Mouse (Mus musculus): ENCODE data around the gene Phactr1. TPM values are rescaled to one million over a fixed set of nuclear protein-coding genes. Genes with fewer than 3 reads are reported as not detected.

Gene Phactr1
- polyA plus RNA-seq, 1 experiment from 2014 or later = 63.8 TPM

GRCm38 (mm10) chr13:42890651-42891050 is 210.2 kb downstream of the Phactr1 start:
- no peak overlapping the region for H3K9ac ChIP-seq (replicated peaks; ENCODE audit: low read length)
- ATAC-seq (ENCODE audit: low FRiP score, low TSS enrichment) (no peak), DNase-seq (no peak)
- no peaks in the 10 kb centered on the region for H3K27me3 ChIP-seq (ENCODE audit: control insufficient read depth, insufficient read depth, low read length)
- H3K9me3 ChIP-seq (ENCODE audit: control insufficient read depth, low read length) = no peaks in the 10 kb centered on the region
- H3K4me2 ChIP-seq (ENCODE audit: low read length) = no peak overlapping the region
- WGBS = 81% methylated on average over 5 of the region's 5 CpGs
- H3K4me3 ChIP-seq (replicated peaks; ENCODE audit: low read depth, low read length) = no peak overlapping the region
- H3K4me1 ChIP-seq (ENCODE audit: control insufficient read depth, insufficient read depth, low read length) = no peaks in the 10 kb centered on the region
- no peak overlapping the region for H3K27ac ChIP-seq (replicated peaks; ENCODE audit: low read depth, low read length)
- no peaks in the 10 kb centered on the region for H3K36me3 ChIP-seq (ENCODE audit: control insufficient read depth, insufficient read depth, low read length)

GRCm38 (mm10) chr13:42894016-42894415 is 213.6 kb downstream of the Phactr1 start:
- Histone ChIP-seq H3K9ac (replicated peaks; ENCODE audit: low read length) (no peak overlapping the region), H3K4me2 (ENCODE audit: low read length) (no peak overlapping the region), H3K4me1 (ENCODE audit: control insufficient read depth, insufficient read depth, low read length) (no peaks in the 10 kb centered on the region), H3K36me3 (ENCODE audit: control insufficient read depth, insufficient read depth, low read length) (no peaks in the 10 kb centered on the region), H3K27ac (replicated peaks; ENCODE audit: low read depth, low read length) (no peak overlapping the region), H3K27me3 (ENCODE audit: control insufficient read depth, insufficient read depth, low read length) (no peaks in the 10 kb centered on the region), H3K9me3 (ENCODE audit: control insufficient read depth, low read length) (no peaks in the 10 kb centered on the region), H3K4me3 (replicated peaks; ENCODE audit: low read depth, low read length) (no peak overlapping the region)
- ATAC-seq (ENCODE audit: low FRiP score, low TSS enrichment) = no peak
- DNase-seq = no peak
- 82% methylated on average over 10 of the region's 10 CpGs for WGBS

- Histone ChIP-seq H3K27me3 (ENCODE audit: control insufficient read depth, insufficient read depth, low read length) (no peaks in the 10 kb centered on the region), H3K9me3 (ENCODE audit: control insufficient read depth, low read length) (no peaks in the 10 kb centered on the region), H3K36me3 (ENCODE audit: control insufficient read depth, insufficient read depth, low read length) (no peaks in the 10 kb centered on the region), H3K27ac (replicated peaks; ENCODE audit: low read depth, low read length) (no peak overlapping the region), H3K4me3 (replicated peaks; ENCODE audit: low read depth, low read length) (no peak overlapping the region), H3K4me2 (ENCODE audit: low read length) (no peak overlapping the region), H3K9ac (replicated peaks; ENCODE audit: low read length) (no peak overlapping the region), H3K4me1 (ENCODE audit: control insufficient read depth, insufficient read depth, low read length) (no peaks in the 10 kb centered on the region)
- ATAC-seq (ENCODE audit: low FRiP score, low TSS enrichment) (no peak), DNase-seq (no peak)
- WGBS = 95% methylated on average over 12 of the region's 12 CpGs
These were observed 214.2 kb downstream of the Phactr1 start for GRCm38 (mm10) chr13:42894598-42894997.

GRCm38 (mm10) chr13:42895980-42896379 is 215.6 kb downstream of the Phactr1 start:
- Histone ChIP-seq H3K27ac (replicated peaks; ENCODE audit: low read depth, low read length) (no peak overlapping the region), H3K4me1 (ENCODE audit: control insufficient read depth, insufficient read depth, low read length) (no peaks in the 10 kb centered on the region), H3K9me3 (ENCODE audit: control insufficient read depth, low read length) (no peaks in the 10 kb centered on the region), H3K4me2 (ENCODE audit: low read length) (no peak overlapping the region), H3K4me3 (replicated peaks; ENCODE audit: low read depth, low read length) (no peak overlapping the region), H3K9ac (replicated peaks; ENCODE audit: low read length) (no peak overlapping the region), H3K27me3 (ENCODE audit: control insufficient read depth, insufficient read depth, low read length) (no peaks in the 10 kb centered on the region), H3K36me3 (ENCODE audit: control insufficient read depth, insufficient read depth, low read length) (no peaks in the 10 kb centered on the region)
- no peak for DNase-seq
- 49% methylated on average over 3 of the region's 3 CpGs for WGBS
- ATAC-seq (ENCODE audit: low FRiP score, low TSS enrichment) = no peak

GRCm38 (mm10) chr13:42899611-42900010 is 219.2 kb downstream of the Phactr1 start:
- ATAC-seq (ENCODE audit: low FRiP score, low TSS enrichment) (no peak), DNase-seq (no peak)
- Histone ChIP-seq H3K4me3 (replicated peaks; ENCODE audit: low read depth, low read length) (no peak overlapping the region), H3K4me1 (ENCODE audit: control insufficient read depth, insufficient read depth, low read length) (no peaks in the 10 kb centered on the region), H3K9me3 (ENCODE audit: control insufficient read depth, low read length) (no peaks in the 10 kb centered on the region), H3K27ac (replicated peaks; ENCODE audit: low read depth, low read length) (no peak overlapping the region), H3K36me3 (ENCODE audit: control insufficient read depth, insufficient read depth, low read length) (no peaks in the 10 kb centered on the region), H3K27me3 (ENCODE audit: control insufficient read depth, insufficient read depth, low read length) (no peaks in the 10 kb centered on the region), H3K4me2 (ENCODE audit: low read length) (no peak overlapping the region), H3K9ac (replicated peaks; ENCODE audit: low read length) (no peak overlapping the region)
- WGBS = 76% methylated on average over 3 of the region's 3 CpGs

GRCm38 (mm10) chr13:42901837-42902236 is 221.4 kb downstream of the Phactr1 start:
- DNase-seq (no peak), ATAC-seq (ENCODE audit: low FRiP score, low TSS enrichment) (no peak)
- H3K27me3 ChIP-seq (ENCODE audit: control insufficient read depth, insufficient read depth, low read length) = no peaks in the 10 kb centered on the region
- no peaks in the 10 kb centered on the region for H3K9me3 ChIP-seq (ENCODE audit: control insufficient read depth, low read length)
- no peak overlapping the region for H3K9ac ChIP-seq (replicated peaks; ENCODE audit: low read length)
- no peaks in the 10 kb centered on the region for H3K4me1 ChIP-seq (ENCODE audit: control insufficient read depth, insufficient read depth, low read length)
- 90% methylated on average over 2 of the region's 2 CpGs for WGBS
- H3K4me2 ChIP-seq (ENCODE audit: low read length) = no peak overlapping the region
- H3K27ac ChIP-seq (replicated peaks; ENCODE audit: low read depth, low read length) = no peak overlapping the region
- no peaks in the 10 kb centered on the region for H3K36me3 ChIP-seq (ENCODE audit: control insufficient read depth, insufficient read depth, low read length)
- H3K4me3 ChIP-seq (replicated peaks; ENCODE audit: low read depth, low read length) = no peak overlapping the region

GRCm38 (mm10) chr13:42902859-42903258 is 222.4 kb downstream of the Phactr1 start:
- no peaks in the 10 kb centered on the region for H3K4me1 ChIP-seq (ENCODE audit: control insufficient read depth, insufficient read depth, low read length)
- no peak overlapping the region for H3K4me2 ChIP-seq (ENCODE audit: low read length)
- H3K27ac ChIP-seq (replicated peaks; ENCODE audit: low read depth, low read length) = no peak overlapping the region
- no peaks in the 10 kb centered on the region for H3K36me3 ChIP-seq (ENCODE audit: control insufficient read depth, insufficient read depth, low read length)
- WGBS = 88% methylated on average over 3 of the region's 3 CpGs
- H3K27me3 ChIP-seq (ENCODE audit: control insufficient read depth, insufficient read depth, low read length) = no peaks in the 10 kb centered on the region
- no peaks in the 10 kb centered on the region for H3K9me3 ChIP-seq (ENCODE audit: control insufficient read depth, low read length)
- no peak for ATAC-seq (ENCODE audit: low FRiP score, low TSS enrichment)
- DNase-seq = no peak
- H3K4me3 ChIP-seq (replicated peaks; ENCODE audit: low read depth, low read length) = no peak overlapping the region
- H3K9ac ChIP-seq (replicated peaks; ENCODE audit: low read length) = no peak overlapping the region

- H3K36me3 ChIP-seq (ENCODE audit: control insufficient read depth, insufficient read depth, low read length) = no peaks in the 10 kb centered on the region
- H3K27ac ChIP-seq (replicated peaks; ENCODE audit: low read depth, low read length) = no peak overlapping the region
- no peaks in the 10 kb centered on the region for H3K4me1 ChIP-seq (ENCODE audit: control insufficient read depth, insufficient read depth, low read length)
- DNase-seq (no peak), ATAC-seq (ENCODE audit: low FRiP score, low TSS enrichment) (no peak)
- no peak overlapping the region for H3K9ac ChIP-seq (replicated peaks; ENCODE audit: low read length)
- no peaks in the 10 kb centered on the region for H3K9me3 ChIP-seq (ENCODE audit: control insufficient read depth, low read length)
- no peaks in the 10 kb centered on the region for H3K27me3 ChIP-seq (ENCODE audit: control insufficient read depth, insufficient read depth, low read length)
- no peak overlapping the region for H3K4me2 ChIP-seq (ENCODE audit: low read length)
- WGBS = 83% methylated on average over 4 of the region's 4 CpGs
- no peak overlapping the region for H3K4me3 ChIP-seq (replicated peaks; ENCODE audit: low read depth, low read length)
These were observed 225.4 kb downstream of the Phactr1 start for GRCm38 (mm10) chr13:42905818-42906217.

- no peak overlapping the region for H3K4me3 ChIP-seq (replicated peaks; ENCODE audit: low read depth, low read length)
- H3K4me1 ChIP-seq (ENCODE audit: control insufficient read depth, insufficient read depth, low read length) = no peaks in the 10 kb centered on the region
- H3K9ac ChIP-seq (replicated peaks; ENCODE audit: low read length) = no peak overlapping the region
- H3K4me2 ChIP-seq (ENCODE audit: low read length) = no peak overlapping the region
- WGBS = 85% methylated on average over 12 of the region's 12 CpGs
- H3K9me3 ChIP-seq (ENCODE audit: control insufficient read depth, low read length) = no peaks in the 10 kb centered on the region
- H3K36me3 ChIP-seq (ENCODE audit: control insufficient read depth, insufficient read depth, low read length) = no peaks in the 10 kb centered on the region
- H3K27me3 ChIP-seq (ENCODE audit: control insufficient read depth, insufficient read depth, low read length) = no peaks in the 10 kb centered on the region
- ATAC-seq (ENCODE audit: low FRiP score, low TSS enrichment) (no peak), DNase-seq (no peak)
- H3K27ac ChIP-seq (replicated peaks; ENCODE audit: low read depth, low read length) = no peak overlapping the region
These were observed 226.6 kb downstream of the Phactr1 start for GRCm38 (mm10) chr13:42906990-42907389.
